Mouse (Mus musculus) liver, embryonic 16.5 days (tissue): Measurements from ENCODE around the gene Stx5a. TPM values are rescaled to one million over a fixed set of nuclear protein-coding genes. Genes with fewer than 3 reads are reported as not detected.
A peak's percentile ranks its signal among the peaks of the same experiment; 100 is the strongest.
"Not testable (repeated sequence)": the region's sequence is repeated elsewhere in the genome, so short reads cannot be mapped to it uniquely, and the experiment has no call there.

ENCODE experiments used
- ATAC-seq: fragments of 200-750 bp; cut with Nextera tagmentation; 2 replicates; pipeline ENCODE4 v1.8.0; 2017; ENCODE audit warnings: low read depth, mild to moderate bottlenecking, moderate number of reproducible peaks, moderate library complexity
- H3K27ac ChIP-seq: fragments of 300-500 bp; sonication (generic); 2 replicates; pipeline ENCODE4 v1.5.1; 2014; ENCODE audit warnings: mild to moderate bottlenecking, low read length
- H3K27me3 ChIP-seq: fragments of 300-500 bp; sonication (generic); 2 replicates; pipeline ENCODE4 v1.6.1; 2014; ENCODE audit warnings: low read depth, low read length, mixed read lengths; ENCODE audit not compliant: control insufficient read depth, insufficient read depth
- H3K36me3 ChIP-seq: fragments of 300-500 bp; sonication (generic); 2 replicates; pipeline ENCODE4 v1.6.1; 2014; ENCODE audit warnings: mild to moderate bottlenecking; ENCODE audit not compliant: control insufficient read depth, insufficient read depth
- H3K4me1 ChIP-seq: fragments of 300-500 bp; sonication (generic); 2 replicates; pipeline ENCODE4 v1.6.1; 2014; ENCODE audit warnings: low read depth, low read length, mixed read lengths; ENCODE audit not compliant: control insufficient read depth
- H3K4me2 ChIP-seq: fragments of 300-500 bp; sonication (generic); 2 replicates; pipeline ENCODE4 v1.6.1; 2014; ENCODE audit warnings: low read depth, low read length, mixed read lengths
- H3K4me3 ChIP-seq: fragments of 300-500 bp; sonication (generic); 2 replicates; pipeline ENCODE4 v1.5.1; 2014; ENCODE audit warnings: low read depth, mild to moderate bottlenecking, low read length
- H3K9ac ChIP-seq: fragments of 300-500 bp; sonication (generic); 2 replicates; pipeline ENCODE4 v1.6.1; 2014; ENCODE audit warnings: low read depth, low read length
- H3K9me3 ChIP-seq: fragments of 300-500 bp; sonication (generic); replicated peaks from 2 replicates; pipeline ENCODE4 v1.6.1; 2016; ENCODE audit warnings: low read length; ENCODE audit not compliant: control insufficient read depth
- WGBS: fragments of 180-500 bp; shearing (Covaris S2); extraction: QIAGEN DNeasy Blood & Tissue Kit; methylation state at CpG from one replicate; pipeline ENCODE4 v1.1.7; 2014; ENCODE audit not compliant: insufficient replicate concordance; 5-methylcytosine and 5-hydroxymethylcytosine counted together
- polyA plus RNA-seq: library from polyadenylated mRNA; unstranded; fragments of >200 nt; fragmentation: Nextera tagmentation; extraction: Ambion mirVana; gene quantifications from 2 replicates; pipeline ENCODE4 v1.2.1, GENCODE M21; 2015

The Stx5a gene
- polyA plus RNA-seq, 1 experiment from 2014 or later: 59.8 TPM

DNA sequence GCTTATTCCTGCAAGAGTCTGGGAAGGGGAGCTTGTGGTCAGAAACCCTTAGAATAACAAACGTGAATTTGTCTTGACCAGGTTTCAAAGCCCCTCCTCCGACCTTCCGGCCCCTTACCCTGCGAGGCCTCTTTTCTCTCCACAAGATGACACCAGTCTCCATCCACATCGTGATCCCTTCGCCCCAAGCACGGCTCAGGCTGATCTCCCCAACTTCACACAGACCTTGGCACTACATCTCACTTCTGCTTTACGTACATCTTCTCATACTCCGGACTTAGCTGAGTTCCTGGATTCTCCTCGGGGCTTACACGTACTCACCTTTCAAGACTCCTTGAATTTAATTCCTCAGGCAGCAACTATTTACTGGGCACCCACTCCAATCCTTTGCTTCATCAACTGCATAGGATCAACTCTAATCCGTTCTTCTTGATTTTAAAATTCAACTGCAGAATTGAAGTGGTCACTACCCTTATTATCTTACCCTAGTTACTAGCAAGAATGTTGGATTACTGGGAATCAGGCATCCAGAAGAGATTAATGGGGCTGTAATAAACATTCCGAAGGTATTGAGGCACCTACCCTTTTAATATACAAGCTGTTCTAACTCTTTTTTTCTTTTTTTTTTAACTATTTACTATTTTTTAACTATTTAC, 27.1 kb upstream of the Stx5a start:
- ATAC-seq: no peak
- Histone ChIP-seq H3K4me3 (peak overlapping the region; percentile 88), H3K4me1 (peaks cover 62% of the 10 kb centered on the region), H3K9ac (peak overlapping the region; percentile 95), H3K36me3 (peaks cover 35% of the 10 kb centered on the region), H3K27me3 (no peaks in the 10 kb centered on the region), H3K27ac (peak overlapping the region; percentile 92), H3K9me3 (no peaks in the 10 kb centered on the region), H3K4me2 (peak overlapping the region; percentile 53)
- 7% methylated on average over 13 of the region's 13 CpGs for WGBS

DNA sequence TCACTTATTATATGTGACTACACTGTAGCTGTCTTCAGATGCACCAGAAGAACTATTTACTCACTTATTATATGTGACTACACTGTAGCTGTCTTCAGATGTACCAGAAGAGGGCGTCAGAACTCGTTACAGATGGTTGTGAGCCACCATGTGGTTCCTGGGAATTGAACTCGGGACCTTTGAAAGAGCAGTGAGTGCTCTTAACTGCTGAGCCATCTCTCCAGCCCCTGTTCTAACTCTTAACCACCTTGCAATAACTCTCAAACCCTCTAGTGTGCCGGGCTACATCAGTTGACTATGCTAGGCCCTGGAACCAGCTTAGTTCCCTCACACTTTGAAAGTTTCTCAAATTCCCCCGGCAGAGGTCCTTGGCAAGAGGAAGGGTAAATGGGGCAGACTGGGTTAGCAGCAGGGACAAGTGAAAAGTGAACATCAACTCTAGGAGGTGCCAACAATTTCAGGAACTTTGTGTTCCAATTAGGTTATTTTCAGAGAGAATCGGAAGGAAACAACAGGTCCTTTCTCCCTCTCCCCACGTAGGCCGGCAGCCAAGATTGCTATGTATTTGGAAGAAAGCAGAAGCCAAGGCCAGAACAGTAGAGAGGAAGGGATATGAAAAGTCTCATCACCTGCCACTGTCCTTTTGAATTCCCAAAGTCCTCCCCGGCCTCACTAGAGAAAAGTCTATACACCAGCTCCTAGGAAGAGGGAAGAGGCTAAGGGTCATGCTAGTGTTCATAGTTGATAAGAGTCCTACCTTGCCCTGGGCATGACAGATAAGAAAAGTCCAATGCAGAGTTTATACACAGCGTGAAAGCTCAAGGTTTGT, 26.3 kb upstream of the Stx5a start:
- ATAC-seq: peak; percentile 78
- Histone ChIP-seq H3K4me1 (peaks cover 55% of the 10 kb centered on the region), H3K9me3 (no peaks in the 10 kb centered on the region), H3K27me3 (no peaks in the 10 kb centered on the region), H3K9ac (peak overlapping the region; percentile 49), H3K27ac (peak overlapping the region; percentile 92), H3K36me3 (peaks cover 27% of the 10 kb centered on the region), H3K4me3 (peak overlapping the region; percentile 38), H3K4me2 (peak overlapping the region; percentile 53)
- 38% methylated on average over 10 of the region's 10 CpGs for WGBS

DNA sequence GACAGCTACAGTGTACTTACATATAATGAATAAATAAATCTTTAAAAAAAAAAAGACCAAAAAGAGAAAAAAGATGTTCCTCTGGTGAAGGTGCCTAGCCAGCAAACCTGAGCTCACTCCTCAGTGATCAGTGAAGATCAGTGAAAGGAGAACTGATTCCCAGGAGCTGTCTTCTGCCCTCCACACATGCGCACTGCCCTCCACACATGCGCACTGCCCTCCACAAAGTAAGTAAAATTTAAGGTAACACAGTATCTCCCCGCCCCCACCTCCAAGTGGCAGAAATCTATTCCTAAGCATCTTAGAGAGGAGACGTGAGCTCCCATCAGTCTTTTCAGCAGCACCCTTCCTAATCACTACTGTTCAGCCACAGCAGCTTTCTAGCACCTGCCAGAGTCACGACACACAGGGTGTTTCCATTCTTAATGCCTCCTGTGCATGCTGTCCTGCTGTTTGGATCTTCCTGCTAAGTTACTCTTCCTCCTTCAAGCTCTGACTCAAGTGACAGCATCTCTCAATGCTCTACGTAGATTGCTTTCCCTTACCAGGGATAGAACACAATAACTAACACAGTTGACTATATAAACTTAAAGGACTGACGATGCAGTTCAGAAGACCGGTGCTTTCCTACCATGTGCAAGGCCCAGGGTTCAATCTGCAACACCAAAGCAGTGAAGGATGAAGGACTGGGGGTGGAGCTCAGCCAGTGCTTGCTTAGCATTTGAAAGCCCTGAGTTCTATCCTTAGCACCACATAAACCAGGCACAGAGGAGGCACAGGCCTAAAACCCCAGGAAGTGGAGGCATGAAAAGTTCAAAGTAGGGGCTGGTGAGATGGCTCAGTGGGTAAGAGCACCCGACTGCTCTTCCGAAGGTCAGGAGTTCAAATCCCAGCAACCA, 25.1 kb upstream of the Stx5a start:
- Histone ChIP-seq H3K27ac (peak overlapping the region; percentile 92), H3K9ac (peak overlapping the region; percentile 29), H3K27me3 (no peaks in the 10 kb centered on the region), H3K9me3 (no peaks in the 10 kb centered on the region), H3K4me1 (peaks cover 46% of the 10 kb centered on the region), H3K4me3 (peak overlapping the region; percentile 1; the same call in 1 of the 2 replicates), H3K4me2 (peak overlapping the region; percentile 53), H3K36me3 (peaks cover 15% of the 10 kb centered on the region)
- peak; percentile 16 for ATAC-seq
- WGBS: 66% methylated on average over 10 of the region's 10 CpGs

DNA sequence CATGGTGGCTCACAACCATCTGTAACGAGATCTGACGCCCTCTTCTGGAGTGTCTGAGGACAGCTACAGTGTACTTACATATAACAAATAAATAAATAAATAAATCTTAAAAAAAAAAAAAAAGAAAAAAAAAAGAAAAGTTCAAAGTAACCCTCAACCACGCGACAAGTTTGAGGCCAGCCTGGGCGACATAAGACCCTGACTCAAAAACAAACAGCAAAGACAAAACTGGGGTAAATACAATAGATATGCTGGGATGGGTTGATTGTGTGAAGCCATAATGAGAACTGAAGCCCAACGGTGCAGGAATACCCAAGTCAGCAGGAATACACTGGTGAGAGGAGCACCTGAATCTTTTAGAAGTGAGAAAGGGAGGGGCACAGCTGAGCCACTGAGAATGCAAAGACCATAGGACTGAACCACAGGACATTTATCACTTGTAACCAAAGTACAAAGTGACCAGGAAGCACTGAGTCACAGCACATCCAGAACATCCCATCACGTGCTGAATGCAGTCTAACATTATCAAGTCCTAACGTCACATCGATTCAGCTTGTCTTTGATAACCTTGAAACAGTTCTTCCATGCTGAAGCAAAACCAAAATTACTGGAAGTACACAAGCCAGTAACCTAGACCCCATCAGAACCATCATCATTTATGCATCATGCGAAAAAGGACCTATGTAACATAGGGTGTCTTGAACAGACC, 24.3 kb upstream of the Stx5a start:
- whole genome bisulfite sequencing: 64% methylated on average over 8 of the region's 10 CpGs
- H3K9ac ChIP-seq: 0 out of 2 replicates have a peak overlapping the region, but pooled peaks have one; percentile 23
- no peaks in the 10 kb centered on the region for H3K27me3 ChIP-seq
- H3K4me2 ChIP-seq: peak overlapping the region; percentile 37; the same call in 1 of the 2 replicates
- ATAC-seq: peak; percentile 7; the same call in 1 of the 2 replicates
- no peaks in the 10 kb centered on the region for H3K9me3 ChIP-seq
- H3K36me3 ChIP-seq: peaks cover 7% of the 10 kb centered on the region; the same call in 1 of the 2 replicates
- peaks cover 49% of the 10 kb centered on the region for H3K4me1 ChIP-seq
- peak overlapping the region; percentile 92 for H3K27ac ChIP-seq
- no peak overlapping the region for H3K4me3 ChIP-seq

DNA sequence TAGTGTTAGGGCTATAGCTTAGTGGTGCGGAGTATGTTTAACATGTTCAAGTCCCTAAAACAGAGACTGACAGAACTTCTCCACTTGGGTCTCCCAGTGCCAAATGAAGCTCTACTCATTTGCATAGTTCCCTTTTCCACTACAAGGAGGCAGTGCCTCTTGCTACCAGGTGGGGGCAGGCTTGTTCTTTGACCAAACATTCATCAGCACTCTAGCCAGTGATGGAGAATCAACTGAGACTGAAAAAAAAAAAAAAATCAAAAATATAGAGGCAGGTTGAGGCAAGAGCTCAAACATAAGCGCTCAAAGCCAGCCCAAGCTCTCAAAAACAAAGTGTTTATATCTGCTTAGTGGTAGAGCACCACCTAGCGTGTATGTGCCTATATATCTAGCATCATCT, 22.9 kb upstream of the Stx5a start:
- 45% methylated on average over 3 of the region's 3 CpGs for WGBS
- H3K4me1 ChIP-seq: peaks cover 49% of the 10 kb centered on the region

DNA sequence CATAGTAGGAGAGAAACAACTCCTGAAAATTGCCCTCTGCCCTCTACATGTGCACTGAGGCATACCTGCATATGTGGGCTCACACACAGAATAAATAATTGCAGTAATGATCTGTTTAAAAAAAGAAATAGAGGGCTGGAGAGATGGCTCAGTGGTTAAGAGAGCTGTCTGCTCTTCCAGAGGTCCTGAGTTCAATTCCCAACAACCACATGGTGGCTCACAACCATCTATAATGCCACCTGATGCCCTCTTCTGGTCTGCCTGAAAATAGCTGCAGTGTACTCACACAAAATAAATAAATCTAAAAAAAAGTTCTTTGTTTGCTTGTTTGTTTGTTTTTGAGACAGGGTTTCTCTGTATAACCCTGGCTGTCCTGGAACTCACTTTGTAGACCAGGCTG, 22.2 kb upstream of the Stx5a start:
- H3K9me3 ChIP-seq, H3K27me3 ChIP-seq, H3K4me2 ChIP-seq, ATAC-seq, H3K4me3 ChIP-seq, H3K36me3 ChIP-seq, H3K9ac ChIP-seq: not testable (repeated sequence)
- Histone ChIP-seq H3K4me1 (peaks cover 49% of the 10 kb centered on the region), H3K27ac (peak overlapping the region; percentile 40; the same call in 1 of the 2 replicates)

More for the DNA sequence above, 22.9 kb upstream of the Stx5a start:
- Histone ChIP-seq H3K36me3 (no peaks in the 10 kb centered on the region), H3K4me3 (no peak overlapping the region), H3K9ac (no peak overlapping the region), H3K27me3 (no peaks in the 10 kb centered on the region), H3K9me3 (no peaks in the 10 kb centered on the region), H3K27ac (peak overlapping the region; percentile 92), H3K4me2 (no peak overlapping the region)
- no peak for ATAC-seq

DNA sequence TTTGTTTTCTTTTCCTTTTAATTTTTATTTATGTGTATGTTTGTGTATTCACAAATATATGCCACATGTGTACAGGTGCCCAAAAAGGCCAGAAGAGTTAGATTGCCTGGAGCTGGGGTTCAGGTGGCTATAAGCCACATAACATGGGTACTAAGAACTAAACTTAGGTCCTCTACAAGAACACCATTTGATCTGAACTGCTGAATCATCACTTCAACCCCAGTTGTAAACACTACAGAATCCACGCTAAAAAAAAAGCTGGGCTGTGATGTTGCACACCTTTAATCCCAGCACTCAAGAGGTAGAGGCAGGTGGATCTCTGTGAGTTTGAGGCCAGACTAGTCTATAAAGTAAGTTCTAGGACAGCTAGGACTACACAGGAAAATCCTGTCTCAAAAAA, 19.8 kb upstream of the Stx5a start:
- Histone ChIP-seq H3K4me2 (peak overlapping the region; percentile 84), H3K9me3 (no peaks in the 10 kb centered on the region), H3K27me3 (no peaks in the 10 kb centered on the region), H3K4me1 (peaks cover 51% of the 10 kb centered on the region), H3K27ac (peak overlapping the region; percentile 100), H3K9ac (peak overlapping the region; percentile 95), H3K36me3 (peaks cover 22% of the 10 kb centered on the region), H3K4me3 (peak overlapping the region; percentile 70)
- WGBS: 43% methylated on average over 1 of the region's 1 CpGs
- no peak for ATAC-seq

DNA sequence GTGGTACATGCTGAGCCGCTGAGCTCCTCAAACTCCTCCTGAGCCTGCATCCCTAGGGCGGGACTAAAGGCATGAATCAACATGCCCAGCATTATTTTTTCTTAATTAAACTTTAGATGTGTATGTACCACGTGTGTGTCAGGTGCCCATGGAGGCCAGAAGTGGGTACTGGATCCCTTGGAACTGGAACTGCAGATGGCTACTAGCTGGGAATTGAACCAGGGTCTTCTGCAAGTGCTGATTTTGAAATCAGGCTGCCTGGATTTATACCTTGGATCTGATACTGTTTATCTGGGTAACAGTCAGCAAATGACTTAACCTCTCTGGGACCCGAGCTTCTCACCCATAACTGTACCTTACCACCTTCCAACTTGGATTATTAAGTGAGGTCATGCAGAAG, 19.2 kb upstream of the Stx5a start:
- H3K9me3 ChIP-seq: no peaks in the 10 kb centered on the region
- H3K27me3 ChIP-seq: no peaks in the 10 kb centered on the region
- WGBS: 35% methylated on average over 4 of the region's 4 CpGs
- H3K4me2 ChIP-seq: peak overlapping the region; percentile 84
- H3K4me3 ChIP-seq: peak overlapping the region; percentile 70
- H3K4me1 ChIP-seq: peaks cover 45% of the 10 kb centered on the region
- H3K36me3 ChIP-seq: peaks cover 28% of the 10 kb centered on the region
- ATAC-seq: no peak
- H3K9ac ChIP-seq: peak overlapping the region; percentile 95
- peak overlapping the region; percentile 100 for H3K27ac ChIP-seq
